Mouse (Mus musculus) ES-E14 (cell line): ENCODE results near the gene Atp6ap1l. TPM values are rescaled to one million over a fixed set of nuclear protein-coding genes. Genes with fewer than 3 reads are reported as not detected.

Experiments
- DNase-seq: peaks from one replicate; pipeline ENCODE4 v3.0.0-alpha.2; 2013; ENCODE audit warnings: low read depth, low spot score
- H3K27ac ChIP-seq: 2 replicates; pipeline ENCODE4 v1.5.1; 2012; ENCODE audit warnings: low read depth, mild to moderate bottlenecking, low read length, moderate library complexity, mixed read lengths; ENCODE audit not compliant: poor library complexity, insufficient read depth, severe bottlenecking
- H3K36me3 ChIP-seq: 2 replicates; pipeline ENCODE4 v1.6.1; 2012; ENCODE audit warnings: mild to moderate bottlenecking, low read length, moderate library complexity, mixed read lengths; ENCODE audit not compliant: control insufficient read depth, poor library complexity, insufficient read depth, severe bottlenecking
- H3K4me1 ChIP-seq, 2 experiments: fragments of 150-350 bp in 1 of 2; sonication (generic) in 1 of 2; 2 replicates each; pipeline ENCODE4 v1.6.1; 2012; ENCODE audit warnings: low read length in 2 of 2, mild to moderate bottlenecking in 1 of 2, mixed read lengths in 1 of 2; ENCODE audit not compliant: control insufficient read depth in 2 of 2, insufficient read depth in 2 of 2, poor library complexity in 1 of 2
- H3K4me3 ChIP-seq, 2 experiments: fragments of 150-350 bp in 1 of 2; sonication (generic) in 1 of 2; 2 replicates each; pipeline ENCODE4 v1.5.1; 2012; ENCODE audit warnings: low read length in 2 of 2, low read depth in 1 of 2, mild to moderate bottlenecking in 1 of 2, mixed read lengths in 1 of 2; ENCODE audit not compliant: insufficient read depth in 1 of 2, poor library complexity in 1 of 2, severe bottlenecking in 1 of 2
- H3K9ac ChIP-seq: 2 replicates; pipeline ENCODE4 v1.6.1; 2012; ENCODE audit warnings: low read depth, mild to moderate bottlenecking, low read length, mixed read lengths; ENCODE audit not compliant: poor library complexity, insufficient read depth, severe bottlenecking
- H3K9me3 ChIP-seq: fragments of 150-350 bp; sonication (generic); 2 replicates; pipeline ENCODE4 v1.6.1; 2012; ENCODE audit warnings: low read depth, mild to moderate bottlenecking, low read length; ENCODE audit not compliant: control insufficient read depth, insufficient read depth
- CHD2 ChIP-seq: IDR thresholded peaks from 2 replicates; pipeline ENCODE4 v1.6.1; 2014; ENCODE audit warnings: mild to moderate bottlenecking, low read depth, low read length, inconsistent platforms
- HCFC1 ChIP-seq: IDR thresholded peaks from 2 replicates; pipeline ENCODE4 v1.6.1; 2012; ENCODE audit warnings: low read length, inconsistent platforms, borderline replicate concordance; ENCODE audit not compliant: insufficient read depth
- MAFK ChIP-seq: IDR thresholded peaks from 2 replicates; pipeline ENCODE4 v1.6.1; 2014; ENCODE audit warnings: mild to moderate bottlenecking, low read depth, low read length, inconsistent platforms; ENCODE audit not compliant: insufficient read depth
- ZC3H11A ChIP-seq: IDR thresholded peaks from 2 replicates; pipeline ENCODE4 v1.6.1; 2012; ENCODE audit warnings: low read depth, mild to moderate bottlenecking, inconsistent platforms, low read length, borderline replicate concordance
- ZNF384 ChIP-seq: IDR thresholded peaks from 2 replicates; pipeline ENCODE4 v1.6.1; 2012; ENCODE audit warnings: low read depth, low read length, inconsistent platforms
- in situ Hi-C, 2 experiments: fragments of 600-800 bp; cut with MboI; formaldehyde crosslinking; loops; one replicate each; pipeline ENCODE4 v1.15.1; 2025; ENCODE audit warnings: low sequenced_read_pairs in 2 of 2, inconsistent platforms in 1 of 2; ENCODE audit not compliant: unreplicated experiment in 2 of 2
- total RNA-seq: library from RNA; depleted of rRNA; stranded (reverse); fragments of 300-350 nt; gene quantifications from 2 replicates; pipeline ENCODE4 v1.2.3, GENCODE M21; 2012

The Atp6ap1l gene
- total RNA-seq, 1 experiment: 0.49 TPM

DNA sequence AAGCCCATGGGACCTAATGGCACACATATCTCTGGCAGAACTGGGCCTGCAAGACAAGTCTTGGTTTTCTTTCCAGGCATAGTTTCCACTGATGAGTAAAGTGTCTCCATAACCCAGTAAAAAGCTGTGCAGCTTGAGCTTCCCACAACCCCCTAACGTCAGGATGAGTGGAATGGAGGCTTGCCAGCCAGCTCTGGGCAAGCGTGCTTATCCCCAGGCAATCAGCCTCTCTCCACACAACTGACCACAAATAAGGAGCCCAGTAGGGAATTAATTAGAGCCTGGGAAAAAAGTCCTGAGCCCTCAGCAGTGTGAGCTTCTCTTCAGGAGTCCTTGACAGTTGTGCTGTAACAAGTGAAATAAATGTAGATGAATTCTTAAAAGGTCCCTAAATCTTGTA, 9.1 kb downstream of the Atp6ap1l start:
- Histone ChIP-seq H3K36me3 (no peaks in the 10 kb centered on the region), H3K9ac (no peak overlapping the region), H3K27ac (no peak overlapping the region), H3K4me1 (no peaks in the 10 kb centered on the region), H3K4me3 (no peak overlapping the region), H3K9me3 (no peaks in the 10 kb centered on the region)
- in situ Hi-C loops: no loop called here
- TF ChIP-seq HCFC1 (no peak), CHD2 (no peak), MAFK (no peak), ZNF384 (no peak), ZC3H11A (no peak)
- no peak for DNase-seq

DNA sequence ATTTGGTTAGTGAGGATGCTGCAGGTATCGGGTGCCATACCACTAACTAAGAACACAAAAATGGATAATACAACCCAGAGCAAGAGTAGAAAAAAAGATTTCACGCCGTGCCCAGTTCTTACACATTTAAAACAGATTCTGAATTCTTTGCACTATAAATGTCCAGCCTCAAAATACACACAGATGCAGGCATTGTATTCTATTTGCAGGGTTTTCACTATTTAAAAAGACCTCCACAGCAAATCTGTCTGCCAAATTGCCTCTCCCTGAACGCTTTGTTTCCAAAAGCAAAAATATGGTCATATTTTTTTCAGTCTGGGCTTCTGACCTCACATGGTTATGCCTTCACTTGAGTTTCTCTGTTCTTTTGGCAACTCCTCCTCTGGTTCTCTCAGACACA, 10.3 kb downstream of the Atp6ap1l start:
- H3K9me3 ChIP-seq: no peaks in the 10 kb centered on the region
- no peak for TF ChIP-seq ZC3H11A
- no peak for TF ChIP-seq MAFK
- TF ChIP-seq CHD2: no peak
- no peak overlapping the region for H3K4me3 ChIP-seq
- in situ Hi-C loops: no loop called here
- DNase-seq: no peak
- no peak overlapping the region for H3K27ac ChIP-seq
- no peak overlapping the region for H3K9ac ChIP-seq
- H3K4me1 ChIP-seq: no peaks in the 10 kb centered on the region
- no peaks in the 10 kb centered on the region for H3K36me3 ChIP-seq

DNA sequence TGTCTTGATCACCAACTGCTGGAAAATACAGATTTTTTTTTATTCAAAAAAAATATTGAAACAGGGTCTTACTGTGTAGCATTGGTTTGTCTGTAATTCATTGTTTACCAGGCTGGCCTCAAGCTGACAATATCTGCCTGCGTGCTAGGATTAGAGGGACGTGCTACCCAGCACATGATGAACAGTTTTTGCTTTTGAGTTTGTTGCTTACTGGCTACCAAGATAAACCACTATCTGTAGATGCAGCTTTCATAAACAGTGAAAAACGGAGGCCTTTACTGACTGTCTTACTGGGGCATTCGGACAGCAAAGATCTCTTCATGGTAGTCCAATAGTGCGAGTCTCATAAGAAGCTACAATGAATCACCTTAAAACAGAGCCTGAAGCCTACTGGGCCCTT, 15.0 kb downstream of the Atp6ap1l start:
- no peaks in the 10 kb centered on the region for H3K9me3 ChIP-seq
- H3K9ac ChIP-seq: no peak overlapping the region
- H3K4me1 ChIP-seq: no peaks in the 10 kb centered on the region
- in situ Hi-C loops: no loop called here
- DNase-seq: no peak
- TF ChIP-seq ZNF384 (no peak), CHD2 (no peak), MAFK (no peak), HCFC1 (no peak), ZC3H11A (no peak)
- H3K36me3 ChIP-seq: no peaks in the 10 kb centered on the region
- no peak overlapping the region for H3K27ac ChIP-seq
- no peak overlapping the region for H3K4me3 ChIP-seq

DNA sequence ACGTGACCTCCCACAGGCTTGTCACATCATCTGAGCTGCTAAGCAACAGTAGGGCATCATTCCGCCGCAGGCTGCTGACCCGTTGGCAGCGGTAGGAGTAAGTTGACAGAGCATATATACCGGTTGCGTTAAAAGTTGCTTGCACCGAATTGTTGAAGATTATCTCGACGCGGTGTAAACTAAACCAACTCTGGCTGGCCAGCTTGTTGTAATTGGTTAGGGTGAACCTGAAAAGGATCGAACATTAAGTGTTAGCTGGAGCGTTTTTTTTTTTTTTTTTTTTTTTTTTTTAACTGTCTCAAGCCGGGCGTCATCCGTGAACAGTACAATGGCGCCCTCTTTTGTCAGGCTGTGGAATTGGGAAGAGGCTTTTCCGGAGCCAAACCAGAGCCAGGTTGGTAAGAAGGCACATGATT, 18.6 kb downstream of the Atp6ap1l start:
- Histone ChIP-seq H3K36me3 (no peaks in the 10 kb centered on the region), H3K9me3 (no peaks in the 10 kb centered on the region), H3K9ac (no peak overlapping the region; the same call in 1 of the 2 replicates), H3K4me1 (no peaks in the 10 kb centered on the region), H3K27ac (no peak overlapping the region), H3K4me3 (peak overlapping the region; percentile 6 to 28; a peak in 1 of 4 replicates)
- in situ Hi-C loops: no loop called here
- TF ChIP-seq HCFC1: no peak
- no peak for TF ChIP-seq MAFK
- no peak for TF ChIP-seq CHD2
- peak; percentile 83 for TF ChIP-seq ZC3H11A
- peak; percentile 100 for TF ChIP-seq ZNF384
- DNase-seq: peak; percentile 60

DNA sequence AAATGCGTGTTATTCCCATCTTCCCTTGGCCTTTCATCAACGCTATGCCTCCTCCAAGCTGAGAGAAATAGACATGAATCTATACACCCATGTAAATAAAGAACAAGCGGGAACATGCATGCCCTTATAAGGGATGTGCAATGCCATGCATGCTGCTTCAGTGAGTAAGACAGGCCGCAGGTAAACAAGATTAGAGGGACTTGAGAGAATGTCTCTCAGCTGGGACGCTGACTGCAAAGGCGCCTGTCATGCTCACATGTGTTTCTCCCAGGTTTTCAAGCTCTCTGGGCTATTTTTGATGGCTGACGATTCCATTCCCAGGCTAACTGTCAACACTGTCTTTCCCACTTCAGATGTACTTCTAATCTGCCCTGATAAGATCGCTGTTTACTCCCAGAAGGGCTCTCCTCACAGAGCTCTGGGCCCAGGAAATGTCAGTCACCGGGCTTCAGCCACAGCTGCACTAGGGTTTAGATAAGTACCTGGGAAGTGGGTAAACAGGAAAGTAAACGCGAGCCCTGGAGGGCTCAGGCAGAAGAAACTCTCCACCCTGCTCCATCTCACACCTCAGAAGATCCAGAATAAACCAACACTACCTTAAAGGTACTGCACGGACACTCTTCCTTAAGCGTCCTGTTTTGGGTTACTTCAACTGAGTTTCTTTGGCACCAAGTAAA, 19.2 kb downstream of the Atp6ap1l start:
- Histone ChIP-seq H3K4me1 (no peaks in the 10 kb centered on the region), H3K9ac (no peak overlapping the region), H3K4me3 (no peak overlapping the region), H3K27ac (no peak overlapping the region), H3K36me3 (no peaks in the 10 kb centered on the region), H3K9me3 (no peaks in the 10 kb centered on the region)
- TF ChIP-seq MAFK (no peak), ZNF384 (no peak)
- DNase-seq: no peak
- in situ Hi-C loops: no loop called here
